ENCODE assay signal across 7 mouse cellular contexts in genomic region chr4:8239306-8239670, GRCm38 (mm10). TPM values are rescaled to one million over a fixed set of nuclear protein-coding genes. Genes with fewer than 3 reads are reported as not detected.
DNase-seq lines count a peak whose midpoint lies in the region; ATAC-seq and TF ChIP-seq lines count a peak whose summit lies in the region.

No protein-coding gene starts in this region.

- no peak for TF ChIP-seq CTCF in lung, adult 2 months (IDR thresholded peaks at IDR 0.05; ENCODE audit: insufficient read depth, low read length)

- H3K4me2 ChIP-seq in forebrain, embryonic 11.5 days (ENCODE audit: low read depth, low read length, severe bottlenecking): peak overlapping the region; percentile 100
- peak overlapping the region; percentile 99 for H3K4me2 ChIP-seq in limb, embryonic 12.5 days
- peak overlapping the region; percentile 99 for H3K4me2 ChIP-seq in stomach, embryonic 15.5 days

- peak; percentile 75 for ATAC-seq in forebrain, embryonic 11.5 days (replicated peaks; ENCODE audit: low FRiP score)
- no peak for ATAC-seq in limb, embryonic 12.5 days (ENCODE audit: insufficient number of reproducible peaks, insufficient read depth, low FRiP score, low TSS enrichment, low read depth)
- peak; percentile 76; the same call in 1 of the 2 replicates for ATAC-seq in stomach, embryonic 15.5 days (ENCODE audit: insufficient read depth, low FRiP score, low read depth)
- ATAC-seq in megakaryocyte progenitor cell, adult 5-6 weeks (replicated peaks; ENCODE audit: poor library complexity): no peak
- no peak for ATAC-seq in monocyte, adult 5-6 weeks (replicated peaks; ENCODE audit: insufficient number of reproducible peaks, low FRiP score, low TSS enrichment, poor library complexity, severe bottlenecking)

- peak overlapping the region; percentile 35 for H3K4me3 ChIP-seq in lung, adult 2 months (replicated peaks; ENCODE audit: extremely low read depth, low read depth, low read length)
- H3K4me3 ChIP-seq in forebrain, embryonic 11.5 days (ENCODE audit: low read depth, low read length): peak overlapping the region; percentile 66
- peak overlapping the region; percentile 72 for H3K4me3 ChIP-seq in limb, embryonic 12.5 days (replicated peaks)
- peak overlapping the region; percentile 67 for H3K4me3 ChIP-seq in stomach, embryonic 15.5 days (replicated peaks)

- no peak for TF ChIP-seq POLR2A in lung, adult 2 months (IDR thresholded peaks at IDR 0.05; ENCODE audit: borderline replicate concordance, extremely low read depth, low read depth, low read length)

- DNase-seq in lung, adult 2 months: no peak
- no peak for DNase-seq in lung, adult 18-20 months
- DNase-seq in forebrain, embryonic 11.5 days (ENCODE audit: low spot score): no peak

- peak overlapping the region; percentile 70 for H3K9ac ChIP-seq in forebrain, embryonic 11.5 days (ENCODE audit: low read length)
- peak overlapping the region; percentile 65 for H3K9ac ChIP-seq in limb, embryonic 12.5 days (replicated peaks)
- H3K9ac ChIP-seq in stomach, embryonic 15.5 days: no peak overlapping the region

- no peaks in the 10 kb centered on the region for H3K4me1 ChIP-seq in lung, adult 2 months (ENCODE audit: control insufficient read depth, insufficient read depth, low read length)
- H3K4me1 ChIP-seq in forebrain, embryonic 11.5 days (replicated peaks; ENCODE audit: control insufficient read depth, insufficient read depth, low read length): no peaks in the 10 kb centered on the region
- peaks cover 6% of the 10 kb centered on the region for H3K4me1 ChIP-seq in limb, embryonic 12.5 days (replicated peaks)
- peaks cover 4% of the 10 kb centered on the region; the same call in 1 of the 2 replicates for H3K4me1 ChIP-seq in stomach, embryonic 15.5 days

- no peaks in the 10 kb centered on the region; the same call in 1 of the 2 replicates for H3K27me3 ChIP-seq in forebrain, embryonic 11.5 days (ENCODE audit: control insufficient read depth, insufficient read depth, low read length)
- H3K27me3 ChIP-seq in limb, embryonic 12.5 days: peaks cover 10% of the 10 kb centered on the region; the same call in 1 of the 2 replicates
- no peaks in the 10 kb centered on the region for H3K27me3 ChIP-seq in stomach, embryonic 15.5 days (replicated peaks)

- no peaks in the 10 kb centered on the region for H3K9me3 ChIP-seq in forebrain, embryonic 11.5 days (ENCODE audit: control insufficient read depth, low read length)
- no peaks in the 10 kb centered on the region for H3K9me3 ChIP-seq in limb, embryonic 12.5 days
- no peaks in the 10 kb centered on the region for H3K9me3 ChIP-seq in stomach, embryonic 15.5 days

- H3K36me3 ChIP-seq in forebrain, embryonic 11.5 days (ENCODE audit: control insufficient read depth, insufficient read depth, low read length): no peaks in the 10 kb centered on the region
- no peaks in the 10 kb centered on the region for H3K36me3 ChIP-seq in limb, embryonic 12.5 days
- no peaks in the 10 kb centered on the region for H3K36me3 ChIP-seq in stomach, embryonic 15.5 days

- WGBS in lung, adult 2 months: 36% methylated on average over 11 of the region's 11 CpGs
- 19% methylated on average over 11 of the region's 11 CpGs for WGBS in forebrain, embryonic 11.5 days
- WGBS in limb, embryonic 12.5 days: 15% methylated on average over 11 of the region's 11 CpGs
- 19% methylated on average over 11 of the region's 11 CpGs for WGBS in stomach, embryonic 15.5 days

- no peak overlapping the region for H3K27ac ChIP-seq in forebrain, embryonic 11.5 days (ENCODE audit: low read depth, low read length)
- no peak overlapping the region for H3K27ac ChIP-seq in limb, embryonic 12.5 days
- H3K27ac ChIP-seq in stomach, embryonic 15.5 days: peak overlapping the region; percentile 54; the same call in 1 of the 2 replicates

RNA-seq across cellular contexts. Expression of gene Car8, which starts 0.4 kb away (rescaled TPM):
- 11.1 and 15.1 TPM in 2 replicates for polyA plus RNA-seq in lung, adult 2 months (2012; rRNA removed)
- polyA plus RNA-seq in forebrain, embryonic 11.5 days (2014; fragmentation: Nextera tagmentation; extraction: Ambion mirVana): 2.0 and 2.3 TPM in 2 replicates
- 2.8 and 3.2 TPM in 2 replicates for polyA plus RNA-seq in limb, embryonic 12.5 days (2016; fragmentation: Nextera tagmentation; extraction: Ambion mirVana)
- polyA plus RNA-seq in stomach, embryonic 15.5 days (2015; fragmentation: Nextera tagmentation; extraction: Ambion mirVana): 15.5 and 15.8 TPM in 2 replicates
- total RNA-seq in megakaryocyte progenitor cell, adult 5-6 weeks (2015): not detected in 2 replicates
- total RNA-seq in megakaryocyte progenitor cell, adult 5-6 weeks (2017): not detected in 2 replicates
- 0.67 to 0.85 TPM in 2 of 3 replicates, not detected in the other for total RNA-seq in monocyte, adult 5-6 weeks (2017)

Comparison
In these comparisons a context has a peak if more than half of its experiments do, and no peak if none do; other contexts are left out.
1. ATAC-seq: peak in forebrain, embryonic 11.5 days (single experiment) and stomach, embryonic 15.5 days (single experiment); none in limb, embryonic 12.5 days (single experiment), megakaryocyte progenitor cell, adult 5-6 weeks (single experiment) and monocyte, adult 5-6 weeks (single experiment).
2. Peak in every context shown above with its lines, with median percentiles within 50 percentile points of each other: H3K4me3 ChIP-seq and H3K4me2 ChIP-seq.